Mouse (Mus musculus): ENCODE data around the gene Snx25. TPM values are rescaled to one million over a fixed set of nuclear protein-coding genes. Genes with fewer than 3 reads are reported as not detected.

The Snx25 gene
- 34.5 and 35.2 TPM in 2 replicates for polyA plus RNA-seq (2015; fragmentation: Nextera tagmentation; extraction: Ambion mirVana)

- peak within 1 kb of the TSS; percentile 92 for H3K4me2 ChIP-seq (replicated peaks; ENCODE audit: low read depth, low read length)
- peak; percentile 83 for DNase-seq (ENCODE audit: low spot score)
- H3K4me3 ChIP-seq (ENCODE audit: low read depth, low read length) = peak within 1 kb of the TSS; percentile 87
- ATAC-seq = peak; percentile 93
- no peaks in the 10 kb centered on the region for H3K9me3 ChIP-seq (ENCODE audit: low read length)
- WGBS = 3% methylated on average over 45 of the region's 103 CpGs
- H3K4me1 ChIP-seq (ENCODE audit: insufficient read depth, low read depth, low read length) = peaks cover 4% of the 10 kb centered on the region; the same call in 1 of the 2 replicates
- no peaks in the 10 kb centered on the region for H3K27me3 ChIP-seq (replicated peaks; ENCODE audit: insufficient read depth, low read length)
- peak within 1 kb of the TSS; percentile 55 for H3K9ac ChIP-seq (replicated peaks; ENCODE audit: low read depth)
- no peaks in the 10 kb centered on the region for H3K36me3 ChIP-seq (ENCODE audit: insufficient read depth, low read length)
- peak within 1 kb of the TSS; percentile 76 for H3K27ac ChIP-seq (ENCODE audit: low read length)
- no peak for TF ChIP-seq CTCF (IDR thresholded peaks at IDR 0.05)
- TF ChIP-seq EP300 (IDR thresholded peaks at IDR 0.05) = no peak
Measured at GRCm38 (mm10) chr8:46152064-46153031, at the start of gene Snx25. Snx25 (minus strand) TSS chr8:46152159.

GRCm38 (mm10) chr8:46197673-46198072 is 45.7 kb upstream of the Snx25 start:
- Histone ChIP-seq H3K4me3 (ENCODE audit: low read depth, low read length) (no peak overlapping the region), H3K4me1 (ENCODE audit: insufficient read depth, low read depth, low read length) (no peaks in the 10 kb centered on the region), H3K9ac (replicated peaks; ENCODE audit: low read depth) (no peak overlapping the region), H3K36me3 (ENCODE audit: insufficient read depth, low read length) (no peaks in the 10 kb centered on the region; the same call in 1 of the 2 replicates), H3K27me3 (replicated peaks; ENCODE audit: insufficient read depth, low read length) (no peaks in the 10 kb centered on the region), H3K4me2 (replicated peaks; ENCODE audit: low read depth, low read length) (no peak overlapping the region), H3K27ac (ENCODE audit: low read length) (no peak overlapping the region), H3K9me3 (ENCODE audit: low read length) (no peaks in the 10 kb centered on the region)
- ATAC-seq (no peak), DNase-seq (ENCODE audit: low spot score) (no peak)
- WGBS = 88% methylated on average over 5 of the region's 5 CpGs
- no peak for TF ChIP-seq CTCF (IDR thresholded peaks at IDR 0.05)
- TF ChIP-seq EP300 (IDR thresholded peaks at IDR 0.05) = no peak

- H3K27ac ChIP-seq (ENCODE audit: low read length) = no peak overlapping the region
- no peaks in the 10 kb centered on the region for H3K4me1 ChIP-seq (ENCODE audit: insufficient read depth, low read depth, low read length)
- H3K9me3 ChIP-seq (ENCODE audit: low read length) = no peaks in the 10 kb centered on the region
- TF ChIP-seq EP300 (IDR thresholded peaks at IDR 0.05) = no peak
- no peak for TF ChIP-seq CTCF (IDR thresholded peaks at IDR 0.05)
- no peak overlapping the region for H3K4me3 ChIP-seq (ENCODE audit: low read depth, low read length)
- 97% methylated on average over 3 of the region's 3 CpGs for WGBS
- no peak overlapping the region for H3K4me2 ChIP-seq (replicated peaks; ENCODE audit: low read depth, low read length)
- no peak for DNase-seq (ENCODE audit: low spot score)
- H3K36me3 ChIP-seq (ENCODE audit: insufficient read depth, low read length) = no peaks in the 10 kb centered on the region; the same call in none of the 2 replicates
- no peak for ATAC-seq
- no peak overlapping the region for H3K9ac ChIP-seq (replicated peaks; ENCODE audit: low read depth)
- H3K27me3 ChIP-seq (replicated peaks; ENCODE audit: insufficient read depth, low read length) = no peaks in the 10 kb centered on the region
Measured at GRCm38 (mm10) chr8:46196877-46197276, 44.9 kb upstream of the Snx25 start.

DNA sequence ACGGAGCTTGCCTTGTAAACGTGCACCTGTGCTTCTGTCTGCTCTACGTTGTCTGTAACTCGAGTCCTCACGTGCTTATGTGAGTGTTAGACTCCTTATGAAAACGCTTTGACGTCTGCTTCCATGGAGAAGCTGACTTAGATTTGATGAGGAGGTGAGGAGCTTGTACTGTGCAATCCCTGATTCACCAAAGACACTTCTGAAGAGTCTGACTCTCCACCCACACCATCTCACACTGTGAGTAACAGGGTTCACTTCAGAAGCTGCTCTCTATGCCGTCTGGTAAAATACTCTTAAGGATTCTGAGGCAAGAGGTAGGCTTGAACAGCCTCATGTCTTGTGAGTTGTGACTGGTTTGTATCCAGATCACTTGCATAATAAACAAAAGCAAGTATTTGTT is 41.1 kb upstream of the Snx25 start:
- Histone ChIP-seq H3K4me2 (replicated peaks; ENCODE audit: low read depth, low read length) (no peak overlapping the region), H3K27ac (ENCODE audit: low read length) (no peak overlapping the region), H3K36me3 (ENCODE audit: insufficient read depth, low read length) (peaks cover 4% of the 10 kb centered on the region), H3K9me3 (ENCODE audit: low read length) (no peaks in the 10 kb centered on the region), H3K9ac (replicated peaks; ENCODE audit: low read depth) (no peak overlapping the region), H3K4me3 (ENCODE audit: low read depth, low read length) (no peak overlapping the region), H3K27me3 (replicated peaks; ENCODE audit: insufficient read depth, low read length) (no peaks in the 10 kb centered on the region), H3K4me1 (ENCODE audit: insufficient read depth, low read depth, low read length) (no peaks in the 10 kb centered on the region)
- ATAC-seq (no peak), DNase-seq (ENCODE audit: low spot score) (no peak)
- no peak for TF ChIP-seq EP300 (IDR thresholded peaks at IDR 0.05)
- no peak for TF ChIP-seq CTCF (IDR thresholded peaks at IDR 0.05)
- WGBS = 81% methylated on average over 8 of the region's 8 CpGs

- peak; percentile 80 for DNase-seq (ENCODE audit: low spot score)
- no peak overlapping the region for H3K9ac ChIP-seq (replicated peaks; ENCODE audit: low read depth)
Measured at GRCm38 (mm10) chr8:46185361-46185760, 33.4 kb upstream of the Snx25 start.

GRCm38 (mm10) chr8:46180136-46180535 is 28.2 kb upstream of the Snx25 start:
- no peak for DNase-seq (ENCODE audit: low spot score)
- no peaks in the 10 kb centered on the region for H3K27me3 ChIP-seq (replicated peaks; ENCODE audit: insufficient read depth, low read length)
- ATAC-seq = no peak
- H3K36me3 ChIP-seq (ENCODE audit: insufficient read depth, low read length) = 0 out of 2 replicates have a peak, but pooled peaks cover 4% of the 10 kb centered on the region
- TF ChIP-seq CTCF (IDR thresholded peaks at IDR 0.05) (no peak), EP300 (IDR thresholded peaks at IDR 0.05) (no peak)
- no peak overlapping the region for H3K4me3 ChIP-seq (ENCODE audit: low read depth, low read length)
- 91% methylated on average over 7 of the region's 7 CpGs for WGBS
- H3K4me2 ChIP-seq (replicated peaks; ENCODE audit: low read depth, low read length) = no peak overlapping the region
- H3K9ac ChIP-seq (replicated peaks; ENCODE audit: low read depth) = no peak overlapping the region
- no peak overlapping the region for H3K27ac ChIP-seq (ENCODE audit: low read length)
- no peaks in the 10 kb centered on the region for H3K9me3 ChIP-seq (ENCODE audit: low read length)
- no peaks in the 10 kb centered on the region for H3K4me1 ChIP-seq (ENCODE audit: insufficient read depth, low read depth, low read length)

More at GRCm38 (mm10) chr8:46185361-46185760, 33.4 kb upstream of the Snx25 start:
- Histone ChIP-seq H3K4me1 (ENCODE audit: insufficient read depth, low read depth, low read length) (no peaks in the 10 kb centered on the region), H3K27me3 (replicated peaks; ENCODE audit: insufficient read depth, low read length) (no peaks in the 10 kb centered on the region), H3K27ac (ENCODE audit: low read length) (no peak overlapping the region), H3K4me2 (replicated peaks; ENCODE audit: low read depth, low read length) (no peak overlapping the region), H3K4me3 (ENCODE audit: low read depth, low read length) (no peak overlapping the region), H3K9me3 (ENCODE audit: low read length) (no peaks in the 10 kb centered on the region), H3K36me3 (ENCODE audit: insufficient read depth, low read length) (no peaks in the 10 kb centered on the region)
- no peak for ATAC-seq
- 10% methylated on average over 2 of the region's 2 CpGs for WGBS
- TF ChIP-seq CTCF (IDR thresholded peaks at IDR 0.05) = peak; percentile 87
- no peak for TF ChIP-seq EP300 (IDR thresholded peaks at IDR 0.05)

All from lung, postnatal 0 days (tissue).